Mouse (Mus musculus) embryonic facial prominence, embryonic 13.5 days (tissue): Measurements from ENCODE around the gene Tlcd2. TPM values are rescaled to one million over a fixed set of nuclear protein-coding genes. Genes with fewer than 3 reads are reported as not detected.
"Not testable (repeated sequence)": the region's sequence is repeated elsewhere in the genome, so short reads cannot be mapped to it uniquely, and the experiment has no call there.

Experiments used
- ATAC-seq: fragments of 200-750 bp; cut with Nextera tagmentation; 2 replicates; pipeline ENCODE4 v1.8.0; 2017; ENCODE audit warnings: low read depth; ENCODE audit not compliant: insufficient number of reproducible peaks, insufficient read depth, low FRiP score, low TSS enrichment
- H3K27ac ChIP-seq: fragments of 300-500 bp; sonication (generic); 2 replicates; pipeline ENCODE4 v1.5.1; 2015; ENCODE audit warnings: moderate library complexity, mild to moderate bottlenecking, inconsistent platforms
- H3K27me3 ChIP-seq: fragments of 300-500 bp; sonication (generic); 2 replicates; pipeline ENCODE4 v1.6.1; 2015; ENCODE audit warnings: mild to moderate bottlenecking, inconsistent platforms
- H3K36me3 ChIP-seq: fragments of 300-500 bp; sonication (generic); 2 replicates; pipeline ENCODE4 v1.6.1; 2015; ENCODE audit warnings: mild to moderate bottlenecking, inconsistent platforms
- H3K4me1 ChIP-seq: fragments of 300-500 bp; sonication (generic); 2 replicates; pipeline ENCODE4 v1.6.1; 2015; ENCODE audit warnings: inconsistent platforms
- H3K4me2 ChIP-seq: fragments of 300-500 bp; sonication (generic); 2 replicates; pipeline ENCODE4 v1.6.1; 2015; ENCODE audit warnings: moderate library complexity, mild to moderate bottlenecking, inconsistent platforms
- H3K4me3 ChIP-seq: fragments of 300-500 bp; sonication (generic); 2 replicates; pipeline ENCODE4 v1.5.1; 2015; ENCODE audit warnings: mild to moderate bottlenecking, inconsistent platforms
- H3K9ac ChIP-seq: fragments of 300-500 bp; sonication (generic); 2 replicates; pipeline ENCODE4 v1.6.1; 2015; ENCODE audit warnings: mild to moderate bottlenecking, inconsistent platforms
- H3K9me3 ChIP-seq: fragments of 300-500 bp; sonication (generic); 2 replicates; pipeline ENCODE4 v1.6.1; 2016; ENCODE audit warnings: inconsistent platforms
- WGBS: fragments of 180-500 bp; shearing (Covaris S2); methylation state at CpG from one replicate; pipeline ENCODE4 v1.1.7; 2015; ENCODE audit warnings: mixed read lengths; 5-methylcytosine and 5-hydroxymethylcytosine counted together
- polyA plus RNA-seq: library from polyadenylated mRNA; unstranded; fragments of >200 nt; fragmentation: Nextera tagmentation; extraction: Ambion mirVana; gene quantifications from 2 replicates; pipeline ENCODE4 v1.2.1, GENCODE M21; 2015

The Tlcd2 gene
- polyA plus RNA-seq, 1 experiment from 2014 or later, result 37.9 TPM

GRCm38 (mm10) chr11:75450304-75450908, 11.1 kb upstream of the Tlcd2 start:
- 87% methylated on average over 8 of the region's 8 CpGs for WGBS
- Histone ChIP-seq H3K4me2 (no peak overlapping the region), H3K27ac (no peak overlapping the region), H3K36me3 (peaks cover 58% of the 10 kb centered on the region), H3K9ac (peak overlapping the region; percentile 52; the same call in 1 of the 2 replicates), H3K27me3 (no peaks in the 10 kb centered on the region), H3K9me3 (no peaks in the 10 kb centered on the region), H3K4me3 (no peak overlapping the region), H3K4me1 (peaks cover 22% of the 10 kb centered on the region)
- ATAC-seq, result no peak

DNA sequence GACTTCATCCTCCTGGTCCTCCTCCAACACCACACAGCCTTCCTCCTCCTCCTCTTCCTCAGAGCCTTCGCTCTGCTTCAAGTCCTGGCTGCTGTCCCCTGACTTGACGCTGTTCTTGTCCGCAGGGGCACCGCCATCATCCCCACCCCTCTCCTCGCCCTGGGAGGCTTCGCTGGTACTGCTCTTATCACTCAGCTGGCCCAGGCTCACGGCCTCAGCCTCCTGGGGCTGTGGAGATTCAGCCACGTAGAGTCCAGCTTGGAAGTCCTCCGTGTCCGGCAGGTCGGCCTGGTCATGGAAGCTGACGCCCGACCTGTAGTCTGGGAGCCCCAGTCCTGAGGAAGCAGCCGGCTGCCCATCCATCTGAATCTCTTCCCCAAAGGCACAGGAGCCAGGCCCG, 10.6 kb upstream of the Tlcd2 start:
- H3K4me3 ChIP-seq, result no peak overlapping the region
- H3K27ac ChIP-seq, result no peak overlapping the region
- no peaks in the 10 kb centered on the region for H3K27me3 ChIP-seq
- no peak for ATAC-seq
- H3K36me3 ChIP-seq, result peaks cover 53% of the 10 kb centered on the region
- peak overlapping the region; percentile 52; the same call in 1 of the 2 replicates for H3K9ac ChIP-seq
- no peaks in the 10 kb centered on the region for H3K9me3 ChIP-seq
- peaks cover 22% of the 10 kb centered on the region for H3K4me1 ChIP-seq
- no peak overlapping the region for H3K4me2 ChIP-seq
- 89% methylated on average over 15 of the region's 15 CpGs for WGBS

DNA sequence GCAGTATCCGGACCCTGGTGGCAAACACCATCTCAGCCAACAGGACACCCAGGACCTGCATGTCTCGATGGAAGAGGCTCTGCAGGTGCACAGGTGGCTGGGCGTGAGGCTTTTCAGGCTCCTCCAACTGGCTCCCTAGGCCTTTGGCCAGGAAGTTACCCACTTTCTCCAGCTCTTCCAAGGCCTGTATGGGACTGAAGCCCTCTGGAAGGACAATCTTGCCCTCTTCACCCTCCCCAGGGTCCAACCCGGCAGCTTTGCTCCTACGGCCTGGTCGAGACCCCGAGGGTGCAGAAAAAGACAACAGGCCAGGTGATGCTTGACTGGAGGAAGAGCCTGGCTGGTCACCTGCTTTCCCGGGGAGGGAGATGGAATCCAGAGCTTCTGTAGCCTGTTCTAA, 9.4 kb upstream of the Tlcd2 start:
- no peak for ATAC-seq
- Histone ChIP-seq H3K4me1 (peaks cover 22% of the 10 kb centered on the region), H3K27me3 (no peaks in the 10 kb centered on the region), H3K36me3 (peaks cover 45% of the 10 kb centered on the region), H3K9me3 (no peaks in the 10 kb centered on the region), H3K4me3 (no peak overlapping the region), H3K4me2 (no peak overlapping the region), H3K9ac (no peak overlapping the region), H3K27ac (no peak overlapping the region)
- 90% methylated on average over 8 of the region's 8 CpGs for WGBS

DNA sequence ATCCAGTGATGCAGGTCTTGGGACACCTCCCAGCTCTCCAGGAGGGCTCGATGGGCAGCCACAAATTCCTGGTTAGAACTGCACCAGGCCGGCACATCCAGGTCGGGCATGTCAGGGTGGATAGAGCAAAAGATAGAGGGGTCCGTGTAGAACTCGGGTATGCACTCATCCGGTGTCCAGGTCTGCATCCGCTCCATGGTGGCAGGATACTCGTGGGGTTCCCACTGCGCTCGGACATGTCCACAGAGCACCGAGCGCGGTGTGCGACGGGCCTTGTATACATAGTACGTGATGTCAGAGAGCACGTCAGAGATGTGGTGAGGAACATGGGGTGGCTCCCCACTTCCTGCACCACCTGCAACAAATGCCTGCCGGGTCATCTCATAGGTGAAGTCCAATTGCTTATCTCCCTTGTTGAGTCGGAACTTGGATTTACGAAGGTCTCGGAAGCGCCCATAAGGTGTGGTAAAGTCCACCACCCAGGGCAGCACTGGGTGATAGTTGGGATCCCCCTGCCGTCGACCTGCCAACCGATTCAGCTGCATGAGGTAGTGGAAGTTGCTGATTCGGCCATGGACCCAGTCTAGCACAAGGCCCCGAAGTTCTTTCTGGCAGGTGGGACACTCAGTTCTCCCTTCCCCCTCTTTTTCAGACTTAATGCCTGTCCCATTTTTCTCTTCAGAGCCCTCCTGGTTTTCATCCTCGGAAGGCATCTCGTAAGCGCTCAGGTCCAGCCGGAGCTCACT, 8.5 kb upstream of the Tlcd2 start:
- Histone ChIP-seq H3K4me3 (no peak overlapping the region), H3K9ac (peak overlapping the region; percentile 80; the same call in 1 of the 2 replicates), H3K27ac (no peak overlapping the region), H3K9me3 (no peaks in the 10 kb centered on the region), H3K36me3 (peaks cover 36% of the 10 kb centered on the region), H3K4me2 (peak overlapping the region; percentile 100), H3K27me3 (no peaks in the 10 kb centered on the region), H3K4me1 (peaks cover 22% of the 10 kb centered on the region)
- 91% methylated on average over 31 of the region's 31 CpGs for WGBS
- no peak for ATAC-seq

- peak within 1 kb of the TSS; percentile 80 for H3K9ac ChIP-seq
- H3K4me3 ChIP-seq, result peak within 1 kb of the TSS; percentile 64
- peak within 1 kb of the TSS; percentile 100 for H3K4me2 ChIP-seq
- no peaks in the 10 kb centered on the region for H3K27me3 ChIP-seq
- H3K36me3 ChIP-seq, result peaks cover 24% of the 10 kb centered on the region
- ATAC-seq, result peak; percentile 92
- H3K27ac ChIP-seq, result peak within 1 kb of the TSS; percentile 52
- peaks cover 25% of the 10 kb centered on the region for H3K4me1 ChIP-seq
- WGBS, result 2% methylated on average over 56 of the region's 56 CpGs
- H3K9me3 ChIP-seq, result no peaks in the 10 kb centered on the region
Observed at GRCm38 (mm10) chr11:75453991-75454930, 7.3 kb upstream of the Tlcd2 start, which contains the start of gene Wdr81. TSS of gene Wdr81 (minus strand) at chr11:75454717.

DNA sequence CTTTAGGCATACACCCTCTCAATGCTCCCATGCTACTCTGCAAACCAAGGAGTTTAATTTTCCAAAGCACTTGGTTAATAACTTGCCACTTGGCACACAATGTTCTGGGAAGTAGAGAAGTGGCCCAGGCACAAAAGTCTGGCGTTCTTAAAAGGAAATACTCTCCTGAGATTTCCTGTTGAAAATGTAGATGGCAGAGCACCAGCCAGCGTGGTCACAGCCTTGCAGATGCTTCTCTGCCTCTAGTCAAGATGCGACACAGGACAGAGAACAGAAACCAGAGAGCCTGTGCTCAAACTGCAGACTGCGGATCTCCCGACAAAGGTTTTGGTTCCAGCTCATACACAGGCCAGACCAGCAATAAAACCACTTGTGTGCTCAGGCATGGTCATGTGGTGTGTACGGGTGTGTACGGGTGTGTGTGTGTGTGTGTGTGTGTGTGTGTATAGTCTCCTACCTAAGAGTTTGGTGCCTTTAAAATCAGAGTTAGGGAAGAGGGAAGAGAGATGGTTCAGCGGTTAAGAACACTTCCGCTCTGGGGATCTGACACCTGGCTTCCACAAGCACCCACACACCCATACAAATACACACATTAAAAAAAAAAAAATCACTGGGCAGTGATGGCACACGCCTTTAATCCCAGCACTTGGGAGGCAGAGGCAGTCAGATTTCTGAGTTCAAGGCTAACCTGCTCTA, 6.3 kb upstream of the Tlcd2 start:
- 75% methylated on average over 10 of the region's 10 CpGs for WGBS
- Histone ChIP-seq H3K27me3 (no peaks in the 10 kb centered on the region), H3K4me1 (peaks cover 34% of the 10 kb centered on the region), H3K36me3 (peaks cover 20% of the 10 kb centered on the region), H3K9ac (peak overlapping the region; percentile 80), H3K9me3 (no peaks in the 10 kb centered on the region), H3K4me3 (peak overlapping the region; percentile 64), H3K4me2 (peak overlapping the region; percentile 100), H3K27ac (peak overlapping the region; percentile 52)
- ATAC-seq, result no peak

DNA sequence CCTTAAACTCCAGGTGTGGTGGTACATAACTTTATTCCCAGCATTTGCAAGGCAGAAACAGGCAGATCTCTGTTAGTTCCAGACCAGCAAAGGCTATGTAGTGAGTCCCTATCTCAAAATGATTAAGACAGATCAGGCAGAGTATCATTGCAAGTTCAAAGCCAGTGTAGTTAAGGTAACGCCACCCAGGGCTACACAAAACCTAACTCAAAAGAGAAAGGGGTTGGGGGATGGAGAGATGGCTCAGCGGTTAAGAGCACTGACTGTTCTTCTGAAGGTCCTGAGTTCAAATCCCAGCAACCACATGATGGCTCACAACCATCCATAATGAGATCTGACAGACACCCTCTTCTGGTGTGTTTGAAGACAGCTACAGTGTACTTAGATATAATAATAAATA, 5.5 kb upstream of the Tlcd2 start:
- not testable (repeated sequence) for ATAC-seq, H3K27me3 ChIP-seq, H3K4me2 ChIP-seq, H3K9ac ChIP-seq, H3K4me3 ChIP-seq, H3K27ac ChIP-seq, H3K9me3 ChIP-seq
- H3K4me1 ChIP-seq, result peaks cover 31% of the 10 kb centered on the region
- WGBS, result 90% methylated on average over 2 of the region's 2 CpGs
- peaks cover 14% of the 10 kb centered on the region for H3K36me3 ChIP-seq

DNA sequence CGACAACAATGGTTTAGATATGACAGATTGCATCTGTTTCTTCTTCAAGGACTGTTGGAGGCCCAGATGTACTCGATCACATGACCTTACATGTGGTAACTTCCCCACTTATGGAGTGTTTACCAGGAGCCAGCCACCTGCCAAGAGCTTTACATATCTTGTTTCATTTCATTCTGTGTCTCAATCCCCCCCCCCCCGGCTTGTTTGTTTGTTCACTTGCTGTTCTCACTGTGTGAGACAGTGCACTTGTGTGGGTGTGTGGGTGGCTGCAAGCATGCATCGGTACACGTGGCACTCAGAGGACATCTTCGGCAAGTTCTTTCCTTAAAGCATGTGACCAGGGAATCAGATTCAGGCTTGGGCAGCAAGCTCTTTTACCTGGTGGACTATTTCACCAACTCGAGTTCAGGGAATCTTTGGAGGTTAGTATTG, 5.1 kb upstream of the Tlcd2 start:
- Histone ChIP-seq H3K4me1 (peaks cover 31% of the 10 kb centered on the region), H3K27ac (no peak overlapping the region), H3K4me2 (no peak overlapping the region), H3K27me3 (no peaks in the 10 kb centered on the region), H3K9me3 (no peaks in the 10 kb centered on the region), H3K9ac (no peak overlapping the region), H3K4me3 (no peak overlapping the region), H3K36me3 (peaks cover 9% of the 10 kb centered on the region; the same call in 1 of the 2 replicates)
- 82% methylated on average over 7 of the region's 7 CpGs for WGBS
- ATAC-seq, result no peak

- Histone ChIP-seq H3K4me3 (no peak overlapping the region), H3K4me1 (peaks cover 45% of the 10 kb centered on the region), H3K36me3 (no peaks in the 10 kb centered on the region), H3K9ac (no peak overlapping the region), H3K27me3 (no peaks in the 10 kb centered on the region), H3K9me3 (no peaks in the 10 kb centered on the region), H3K4me2 (no peak overlapping the region), H3K27ac (no peak overlapping the region)
- WGBS, result 21% methylated on average over 3 of the region's 3 CpGs
- ATAC-seq, result no peak
Observed at GRCm38 (mm10) chr11:75458169-75458568, 3.3 kb upstream of the Tlcd2 start.

- no peaks in the 10 kb centered on the region for H3K36me3 ChIP-seq
- H3K4me3 ChIP-seq, result no peak overlapping the region
- H3K27me3 ChIP-seq, result no peaks in the 10 kb centered on the region
- no peak overlapping the region for H3K9ac ChIP-seq
- WGBS, result 81% methylated on average over 8 of the region's 8 CpGs
- H3K27ac ChIP-seq, result no peak overlapping the region
- H3K4me2 ChIP-seq, result no peak overlapping the region
- H3K9me3 ChIP-seq, result no peaks in the 10 kb centered on the region
- H3K4me1 ChIP-seq, result peaks cover 46% of the 10 kb centered on the region
- ATAC-seq, result no peak
Observed at GRCm38 (mm10) chr11:75458628-75459041, 2.9 kb upstream of the Tlcd2 start.
